Mouse (Mus musculus): ENCODE measurements at regions not wholly inside any gene's neighbourhood (a gene's known extent, or its start where the extent isn't known, plus 50 kb on each side); places are given as distances from the start of the nearest gene placed in this dataset.

- Histone ChIP-seq H3K4me3 (ENCODE audit: insufficient read depth in 1 of 2, low read depth in 2 of 2, low read length in 2 of 2) (no peak overlapping the region), H3K9me3 (ENCODE audit: control insufficient read depth, low read length) (no peaks in the 10 kb centered on the region), H3K4me1 (replicated peaks; ENCODE audit: control insufficient read depth in 2 of 2, insufficient read depth in 2 of 2, low read length in 1 of 2) (no peaks in the 10 kb centered on the region), H3K27me3 (ENCODE audit: control insufficient read depth, insufficient read depth, low read length) (no peaks in the 10 kb centered on the region), H3K27ac (no peak overlapping the region), H3K9ac (replicated peaks) (no peak overlapping the region), H3K36me3 (replicated peaks; ENCODE audit: control insufficient read depth, insufficient read depth, low read depth) (no peaks in the 10 kb centered on the region), H3K4me2 (ENCODE audit: low read depth) (no peak overlapping the region)
- WGBS (ENCODE audit: insufficient replicate concordance): 66% methylated on average over 7 of the region's 7 CpGs
- ATAC-seq (ENCODE audit: insufficient read depth) (no peak), DNase-seq (ENCODE audit: low read depth in 3 of 3, low spot score in 3 of 3) (no peak)
- TF ChIP-seq EP300 (IDR thresholded peaks at IDR 0.05; ENCODE audit: low read depth) (no peak), CTCF (IDR thresholded peaks at IDR 0.05; ENCODE audit: low read depth) (no peak)
Measured at GRCm38 (mm10) chr9:97273891-97274290, 95.9 kb downstream of the Trim42 start.

- Histone ChIP-seq H3K4me2 (ENCODE audit: low read depth) (no peak overlapping the region), H3K4me3 (ENCODE audit: insufficient read depth in 1 of 2, low read depth in 2 of 2, low read length in 2 of 2) (no peak overlapping the region), H3K27ac (no peak overlapping the region), H3K36me3 (replicated peaks; ENCODE audit: control insufficient read depth, insufficient read depth, low read depth) (no peaks in the 10 kb centered on the region), H3K27me3 (ENCODE audit: control insufficient read depth, insufficient read depth, low read length) (no peaks in the 10 kb centered on the region), H3K9me3 (ENCODE audit: control insufficient read depth, low read length) (no peaks in the 10 kb centered on the region), H3K4me1 (replicated peaks; ENCODE audit: control insufficient read depth in 2 of 2, insufficient read depth in 2 of 2, low read length in 1 of 2) (no peaks in the 10 kb centered on the region), H3K9ac (replicated peaks) (no peak overlapping the region)
- no peak for TF ChIP-seq CTCF (IDR thresholded peaks at IDR 0.05; ENCODE audit: low read depth)
- TF ChIP-seq EP300 (IDR thresholded peaks at IDR 0.05; ENCODE audit: low read depth): no peak
- no peak for DNase-seq (ENCODE audit: low read depth in 3 of 3, low spot score in 3 of 3)
- no peak for ATAC-seq (ENCODE audit: insufficient read depth)
- WGBS (ENCODE audit: insufficient replicate concordance): 75% methylated on average over 8 of the region's 8 CpGs
Measured at GRCm38 (mm10) chr9:97272061-97272460, 97.7 kb downstream of the Trim42 start.

DNA sequence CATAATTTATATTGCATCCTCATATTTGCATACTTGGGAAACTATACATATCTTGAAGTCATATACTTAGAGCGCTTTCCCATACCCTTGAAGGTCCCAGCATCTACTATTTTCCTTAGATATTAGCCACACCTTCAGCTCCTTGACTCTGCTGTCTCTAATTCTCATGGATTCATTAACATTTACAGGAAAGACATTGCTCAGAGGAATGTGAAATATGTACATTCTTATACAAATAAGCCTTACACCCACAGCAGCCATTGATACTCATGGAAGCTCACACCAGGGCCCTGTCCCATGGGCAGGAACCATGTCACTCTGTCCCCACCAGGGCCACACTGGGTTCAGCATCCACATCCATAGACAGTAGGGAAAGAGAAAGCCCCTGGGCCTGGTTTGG is 122.1 kb downstream of the Trim42 start:
- no peak for ATAC-seq (ENCODE audit: insufficient read depth)

DNA sequence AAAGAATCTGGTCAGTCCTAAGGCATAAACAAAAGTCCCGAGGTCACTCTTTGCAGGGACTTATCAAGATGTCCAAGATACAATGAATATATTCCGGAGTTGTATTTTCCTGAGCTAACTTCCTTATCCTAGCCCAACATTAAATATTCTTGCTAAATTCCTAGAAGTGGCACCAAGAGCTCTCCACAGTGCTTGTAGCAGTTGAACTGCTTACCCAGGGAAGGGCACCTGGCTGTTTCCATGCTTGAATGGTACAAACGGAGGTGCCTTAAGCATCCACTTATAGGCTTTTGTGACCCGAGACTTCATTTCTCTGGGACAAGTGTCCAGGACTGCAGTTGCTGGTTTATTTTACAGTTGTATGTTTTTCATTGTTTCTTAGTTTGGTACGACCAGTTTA is 115.1 kb upstream of the Slc25a36 start:
- DNase-seq (ENCODE audit: low read depth in 3 of 3, low spot score in 3 of 3) (no peak), ATAC-seq (ENCODE audit: insufficient read depth) (no peak)
- H3K9ac ChIP-seq (replicated peaks): no peak overlapping the region
- no peak overlapping the region for H3K4me3 ChIP-seq (ENCODE audit: insufficient read depth in 1 of 2, low read depth in 2 of 2, low read length in 2 of 2)
- H3K4me2 ChIP-seq (ENCODE audit: low read depth): no peak overlapping the region
- 53% methylated on average over 5 of the region's 5 CpGs for WGBS (ENCODE audit: insufficient replicate concordance)
- no peak for TF ChIP-seq EP300 (IDR thresholded peaks at IDR 0.05; ENCODE audit: low read depth)
- TF ChIP-seq CTCF (IDR thresholded peaks at IDR 0.05; ENCODE audit: low read depth): no peak
- no peak overlapping the region for H3K27ac ChIP-seq
- no peaks in the 10 kb centered on the region for H3K27me3 ChIP-seq (ENCODE audit: control insufficient read depth, insufficient read depth, low read length)
- no peaks in the 10 kb centered on the region for H3K4me1 ChIP-seq (replicated peaks; ENCODE audit: control insufficient read depth in 2 of 2, insufficient read depth in 2 of 2, low read length in 1 of 2)
- no peaks in the 10 kb centered on the region for H3K9me3 ChIP-seq (ENCODE audit: control insufficient read depth, low read length)
- no peaks in the 10 kb centered on the region for H3K36me3 ChIP-seq (replicated peaks; ENCODE audit: control insufficient read depth, insufficient read depth, low read depth)

More for the DNA sequence above, 122.1 kb downstream of the Trim42 start:
- no peaks in the 10 kb centered on the region for H3K27me3 ChIP-seq (ENCODE audit: control insufficient read depth, insufficient read depth, low read length)
- H3K4me3 ChIP-seq (ENCODE audit: insufficient read depth in 1 of 2, low read depth in 2 of 2, low read length in 2 of 2): no peak overlapping the region
- H3K9me3 ChIP-seq (ENCODE audit: control insufficient read depth, low read length): no peaks in the 10 kb centered on the region
- no peak overlapping the region for H3K9ac ChIP-seq (replicated peaks)
- 54% methylated on average over 1 of the region's 1 CpGs for WGBS (ENCODE audit: insufficient replicate concordance)
- no peak overlapping the region for H3K4me2 ChIP-seq (ENCODE audit: low read depth)
- DNase-seq (ENCODE audit: low read depth in 3 of 3, low spot score in 3 of 3): no peak
- no peaks in the 10 kb centered on the region for H3K36me3 ChIP-seq (replicated peaks; ENCODE audit: control insufficient read depth, insufficient read depth, low read depth)
- H3K4me1 ChIP-seq (replicated peaks; ENCODE audit: control insufficient read depth in 2 of 2, insufficient read depth in 2 of 2, low read length in 1 of 2): no peaks in the 10 kb centered on the region
- H3K27ac ChIP-seq: no peak overlapping the region
- TF ChIP-seq CTCF (IDR thresholded peaks at IDR 0.05; ENCODE audit: low read depth) (no peak), EP300 (IDR thresholded peaks at IDR 0.05; ENCODE audit: low read depth) (no peak)

GRCm38 (mm10) chr9:97224549-97224948 is 113.6 kb upstream of the Slc25a36 start:
- Histone ChIP-seq H3K4me1 (replicated peaks; ENCODE audit: control insufficient read depth in 2 of 2, insufficient read depth in 2 of 2, low read length in 1 of 2) (no peaks in the 10 kb centered on the region), H3K27me3 (ENCODE audit: control insufficient read depth, insufficient read depth, low read length) (no peaks in the 10 kb centered on the region), H3K9me3 (ENCODE audit: control insufficient read depth, low read length) (no peaks in the 10 kb centered on the region), H3K9ac (replicated peaks) (no peak overlapping the region), H3K27ac (no peak overlapping the region), H3K36me3 (replicated peaks; ENCODE audit: control insufficient read depth, insufficient read depth, low read depth) (no peaks in the 10 kb centered on the region), H3K4me2 (ENCODE audit: low read depth) (no peak overlapping the region), H3K4me3 (ENCODE audit: insufficient read depth in 1 of 2, low read depth in 2 of 2, low read length in 2 of 2) (no peak overlapping the region)
- WGBS (ENCODE audit: insufficient replicate concordance): 38% methylated on average over 7 of the region's 7 CpGs
- ATAC-seq (ENCODE audit: insufficient read depth) (no peak), DNase-seq (ENCODE audit: low read depth in 3 of 3, low spot score in 3 of 3) (no peak)
- TF ChIP-seq EP300 (IDR thresholded peaks at IDR 0.05; ENCODE audit: low read depth) (no peak), CTCF (IDR thresholded peaks at IDR 0.05; ENCODE audit: low read depth) (no peak)
